Mouse (Mus musculus) CH12.LX (cell line): ENCODE measurements around the gene St6galnac4.

ENCODE experiments used
- CTCF ChIP-seq, 2 experiments: IDR thresholded peaks in 1 of 2; conservative IDR thresholded peaks in 1 of 2; 2 replicates each; pipeline ENCODE4 v1.5.1; 2011 to 2012; ENCODE audit warnings: low read depth in 2 of 2, low read length in 2 of 2, improper control_type of control experiment in 1 of 2, inconsistent platforms in 1 of 2, mild to moderate bottlenecking in 1 of 2, moderate library complexity in 1 of 2
- E2F4 ChIP-seq: IDR thresholded peaks from 2 replicates; pipeline ENCODE4 v1.6.1; 2011; ENCODE audit warnings: low read depth, low read length, improper control_type of control experiment; ENCODE audit not compliant: insufficient replicate concordance
- EP300 ChIP-seq: IDR thresholded peaks from 2 replicates; pipeline ENCODE4 v1.6.1; 2011; ENCODE audit warnings: low read length, improper control_type of control experiment
- MYC ChIP-seq: IDR thresholded peaks from 2 replicates; pipeline ENCODE4 v1.6.1; 2011; ENCODE audit warnings: low read depth, mild to moderate bottlenecking, improper control_type of control experiment, low read length
- NELFE ChIP-seq: IDR thresholded peaks from 2 replicates; pipeline ENCODE4 v1.6.1; 2011; ENCODE audit warnings: low read depth, low read length, improper control_type of control experiment
- UBTF ChIP-seq: IDR thresholded peaks from 2 replicates; pipeline ENCODE4 v1.6.1; 2012; ENCODE audit warnings: low read depth, mild to moderate bottlenecking, inconsistent platforms, low read length, improper control_type of control experiment, moderate library complexity
- ZC3H11A ChIP-seq: IDR thresholded peaks from 2 replicates; pipeline ENCODE4 v1.6.1; 2012; ENCODE audit warnings: low read depth, mild to moderate bottlenecking, inconsistent platforms, low read length, improper control_type of control experiment
- ZMIZ1 ChIP-seq: IDR thresholded peaks from 2 replicates; pipeline ENCODE4 v1.6.1; 2012; ENCODE audit warnings: low read depth, mild to moderate bottlenecking, inconsistent platforms, low read length, improper control_type of control experiment
- ZNF384 ChIP-seq: IDR thresholded peaks from 2 replicates; pipeline ENCODE4 v1.6.1; 2012; ENCODE audit warnings: low read depth, low read length, improper control_type of control experiment, inconsistent platforms

GRCm38 (mm10) chr2:32597248-32597647 is 10.4 kb downstream of the St6galnac4 start:
- TF ChIP-seq EP300, result no peak
- TF ChIP-seq CTCF (conservative IDR thresholded peaks at IDR 0.05 in 1 of 2, IDR thresholded peaks at IDR 0.05 in 1 of 2; ENCODE audit: low read depth in 2 of 2, low read length in 2 of 2), result no peak
- no peak for TF ChIP-seq MYC
- TF ChIP-seq ZNF384, result no peak
- no peak for TF ChIP-seq E2F4
- TF ChIP-seq UBTF, result no peak
- TF ChIP-seq NELFE, result no peak
- no peak for TF ChIP-seq ZC3H11A
- no peak for TF ChIP-seq ZMIZ1
